Mouse (Mus musculus) olfactory bulb, adult 2 months (tissue): ENCODE measurements around the gene Plet1.

Experiments used
- CTCF ChIP-seq: fragments of 200-500 bp; IDR thresholded peaks from 2 replicates; pipeline ENCODE4 v1.5.1; 2012; ENCODE audit warnings: low read depth, mild to moderate bottlenecking, low read length, moderate library complexity; ENCODE audit not compliant: insufficient read depth
- POLR2A ChIP-seq: fragments of 200-500 bp; IDR thresholded peaks from 2 replicates; pipeline ENCODE4 v1.6.1; 2012; ENCODE audit warnings: mild to moderate bottlenecking, low read depth, low read length, moderate library complexity; ENCODE audit not compliant: insufficient read depth

DNA sequence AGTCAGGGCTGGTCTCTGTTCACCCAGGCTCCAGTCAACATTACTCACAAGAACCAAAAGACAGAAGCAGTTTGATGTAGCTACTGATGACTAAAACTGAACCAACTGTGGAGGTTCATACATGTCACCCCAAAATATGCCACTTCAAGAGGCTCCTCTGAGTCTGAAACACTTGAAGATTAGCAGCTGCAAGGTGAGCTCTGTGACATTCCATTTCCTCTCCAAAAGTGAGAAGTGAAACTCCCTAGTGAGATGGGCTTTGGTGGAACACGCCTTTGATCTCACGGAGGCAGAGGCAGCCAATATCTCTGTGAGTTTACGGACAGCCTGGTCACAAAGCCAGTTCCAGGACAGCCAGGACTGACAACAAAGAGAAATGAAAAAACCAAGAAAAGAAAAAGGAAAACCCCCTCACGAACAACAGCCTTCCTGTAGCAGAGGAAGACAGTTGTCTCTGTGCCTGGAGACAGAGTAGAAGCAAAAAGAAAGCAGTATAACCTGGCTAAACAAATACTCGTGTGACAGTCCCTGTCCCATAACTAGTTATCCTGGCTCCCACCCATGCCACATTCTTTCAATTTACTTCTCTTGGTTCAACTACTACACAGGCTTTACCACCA lies 53.6 kb downstream of the Plet1 start:
- TF ChIP-seq POLR2A (no peak), CTCF (no peak)
